Mouse (Mus musculus): ENCODE results near the gene Hnrnph1.

DNA sequence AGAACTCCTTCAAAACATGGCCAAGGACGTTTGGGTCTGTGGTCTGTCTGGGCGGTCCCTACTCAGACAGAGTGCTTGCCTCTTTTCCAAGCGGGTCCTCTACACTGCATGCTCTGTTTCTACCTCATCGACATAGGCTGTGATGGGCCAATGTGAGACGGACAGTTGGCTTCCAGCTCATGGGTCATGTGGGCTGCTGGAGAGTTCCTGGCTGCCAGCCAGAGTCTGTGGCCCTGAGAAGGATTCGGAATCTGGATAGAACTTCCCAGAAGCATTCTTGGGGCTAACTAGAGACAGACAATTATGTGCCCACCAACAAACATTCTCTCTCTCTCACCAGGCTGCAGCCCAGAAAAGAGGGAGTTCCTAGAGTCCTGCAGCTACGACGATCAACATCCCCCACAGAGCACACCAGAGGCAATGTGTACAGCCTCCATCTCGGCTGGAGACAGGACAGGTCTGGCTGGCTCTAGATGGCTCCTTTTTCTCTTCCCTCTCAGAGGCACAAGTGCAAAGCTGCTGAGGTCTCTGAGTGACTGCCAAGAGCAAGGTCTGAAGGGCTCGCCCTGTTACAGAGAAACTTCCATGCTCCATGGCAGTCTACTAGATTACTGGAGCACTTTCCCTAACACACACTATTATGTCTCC, 26.7 kb downstream of the Hnrnph1 start:
- no peak for TF ChIP-seq CTCF (IDR thresholded peaks at IDR 0.05; ENCODE audit: low read depth)
- no peak for TF ChIP-seq EP300 (IDR thresholded peaks at IDR 0.05; ENCODE audit: low read depth)
